Mouse (Mus musculus) ES-Bruce4 (cell line): ENCODE results near the gene Pacs2. TPM values are rescaled to one million over a fixed set of nuclear protein-coding genes. Genes with fewer than 3 reads are reported as not detected.
A peak's percentile ranks its signal among the peaks of the same experiment; 100 is the strongest.

Experiments used
- H3K27ac ChIP-seq: 2 replicates; pipeline ENCODE4 v1.5.1; 2012; ENCODE audit warnings: low read length, inconsistent platforms; ENCODE audit not compliant: insufficient read depth
- H3K27me3 ChIP-seq: 2 replicates; pipeline ENCODE4 v1.6.1; 2012; ENCODE audit warnings: mild to moderate bottlenecking, low read length, inconsistent platforms; ENCODE audit not compliant: control insufficient read depth, poor library complexity, insufficient read depth, severe bottlenecking
- H3K36me3 ChIP-seq: 2 replicates; pipeline ENCODE4 v1.6.1; 2012; ENCODE audit warnings: inconsistent platforms, mild to moderate bottlenecking, low read length, moderate library complexity; ENCODE audit not compliant: control insufficient read depth, poor library complexity, insufficient read depth, severe bottlenecking
- H3K4me1 ChIP-seq: one replicate; pipeline ENCODE4 v1.8.1; 2011; ENCODE audit warnings: low read length; ENCODE audit not compliant: control insufficient read depth, insufficient read depth
- H3K4me3 ChIP-seq: 2 replicates; pipeline ENCODE4 v1.5.1; 2011; ENCODE audit warnings: low read depth, mild to moderate bottlenecking, low read length
- H3K9ac ChIP-seq: 2 replicates; pipeline ENCODE4 v1.6.1; 2012; ENCODE audit warnings: low read depth, mild to moderate bottlenecking, inconsistent platforms; ENCODE audit not compliant: poor library complexity, severe bottlenecking
- H3K9me3 ChIP-seq: replicated peaks from 2 replicates; pipeline ENCODE4 v1.6.1; 2012; ENCODE audit warnings: mild to moderate bottlenecking, low read length, inconsistent platforms; ENCODE audit not compliant: control insufficient read depth, poor library complexity, insufficient read depth, severe bottlenecking
- CTCF ChIP-seq: IDR thresholded peaks from one replicate; pipeline ENCODE4 v1.8.1; 2011; ENCODE audit warnings: low read depth, low read length
- EP300 ChIP-seq: IDR thresholded peaks from 2 replicates; pipeline ENCODE4 v1.6.1; 2011; ENCODE audit warnings: low read depth, low read length; ENCODE audit not compliant: insufficient read depth
- POLR2A ChIP-seq: IDR thresholded peaks from one replicate; pipeline ENCODE4 v1.8.1; 2011; ENCODE audit warnings: low read length; ENCODE audit not compliant: insufficient read depth
- polyA plus RNA-seq: library from polyadenylated mRNA; stranded (reverse); fragments of >200 nt; gene quantifications from 2 replicates; pipeline ENCODE4 v1.2.4, GENCODE M21; 2011; ENCODE audit warnings: low read depth; ENCODE audit not compliant: missing spikeins, insufficient read depth, insufficient read length

The Pacs2 gene
- polyA plus RNA-seq, 1 experiment, result 23.8 TPM

DNA sequence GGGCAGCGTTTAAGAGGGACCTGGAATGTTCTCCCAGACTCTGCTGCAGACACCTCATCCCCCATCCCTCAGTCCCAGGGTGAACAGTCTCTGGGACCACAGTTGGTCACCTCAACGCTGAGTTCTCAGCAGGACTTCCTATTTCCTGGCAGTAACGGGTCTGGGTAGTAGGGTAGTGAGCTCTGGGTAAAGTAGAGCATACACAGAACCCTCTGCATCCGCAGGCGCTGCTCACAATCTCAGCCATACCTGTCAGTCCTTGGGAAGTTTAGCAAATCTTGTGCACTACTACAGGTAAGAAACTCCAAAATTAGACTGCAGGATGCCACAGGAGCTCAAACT lies 13.2 kb upstream of the Pacs2 start:
- Histone ChIP-seq H3K4me3 (peak overlapping the region; percentile 73), H3K9me3 (no peaks in the 10 kb centered on the region), H3K27me3 (no peaks in the 10 kb centered on the region), H3K27ac (peak overlapping the region; percentile 72), H3K4me1 (no peaks in the 10 kb centered on the region), H3K36me3 (no peaks in the 10 kb centered on the region), H3K9ac (peak overlapping the region; percentile 38)
- TF ChIP-seq POLR2A (no peak), CTCF (no peak), EP300 (no peak)

DNA sequence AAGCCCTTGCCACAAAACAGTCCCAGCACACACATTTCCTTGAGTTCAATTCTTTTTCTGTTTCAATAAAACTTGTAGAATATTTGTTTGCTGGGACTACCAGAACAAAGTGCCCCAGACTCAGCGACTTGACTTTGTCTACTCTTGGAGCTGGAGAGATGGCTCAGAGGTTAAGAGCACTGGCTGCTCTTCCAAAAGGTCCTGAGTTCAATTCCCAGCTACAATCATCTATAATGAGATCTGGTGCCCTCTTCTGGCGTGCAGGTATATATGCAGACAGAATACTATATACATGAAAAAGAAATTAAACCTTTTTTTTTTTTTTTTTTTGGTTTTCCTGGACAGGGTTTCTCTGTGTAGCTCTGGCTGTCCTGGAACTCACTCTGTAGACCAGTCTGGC lies 11.6 kb upstream of the Pacs2 start:
- Histone ChIP-seq H3K4me1 (no peaks in the 10 kb centered on the region), H3K9ac (no peak overlapping the region), H3K27ac (no peak overlapping the region), H3K9me3 (no peaks in the 10 kb centered on the region), H3K4me3 (no peak overlapping the region), H3K36me3 (no peaks in the 10 kb centered on the region), H3K27me3 (no peaks in the 10 kb centered on the region)
- TF ChIP-seq EP300 (no peak), POLR2A (no peak), CTCF (no peak)

DNA sequence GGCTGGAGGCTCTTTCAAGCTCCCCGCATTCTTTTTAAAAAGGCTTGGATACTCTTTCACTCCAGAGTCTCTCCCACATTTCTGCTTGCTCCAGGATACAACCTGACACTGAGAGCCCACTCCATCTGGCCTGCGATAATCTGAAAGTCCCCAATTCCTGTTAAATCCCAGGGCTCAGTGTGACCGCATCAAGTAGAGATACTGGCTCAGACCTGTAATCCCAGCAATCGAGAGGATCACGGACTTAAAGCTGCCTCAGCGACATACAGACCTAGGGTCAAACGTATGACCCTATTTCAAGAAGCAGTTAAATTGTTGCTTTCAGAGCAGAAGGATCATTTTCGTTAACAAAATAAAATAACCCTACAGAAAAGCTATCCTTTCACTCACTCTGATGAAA lies 10.3 kb upstream of the Pacs2 start:
- no peaks in the 10 kb centered on the region for H3K9me3 ChIP-seq
- no peak overlapping the region for H3K4me3 ChIP-seq
- no peaks in the 10 kb centered on the region for H3K27me3 ChIP-seq
- H3K36me3 ChIP-seq, result no peaks in the 10 kb centered on the region
- no peak overlapping the region for H3K9ac ChIP-seq
- no peaks in the 10 kb centered on the region for H3K4me1 ChIP-seq
- TF ChIP-seq POLR2A, result no peak
- H3K27ac ChIP-seq, result no peak overlapping the region

DNA sequence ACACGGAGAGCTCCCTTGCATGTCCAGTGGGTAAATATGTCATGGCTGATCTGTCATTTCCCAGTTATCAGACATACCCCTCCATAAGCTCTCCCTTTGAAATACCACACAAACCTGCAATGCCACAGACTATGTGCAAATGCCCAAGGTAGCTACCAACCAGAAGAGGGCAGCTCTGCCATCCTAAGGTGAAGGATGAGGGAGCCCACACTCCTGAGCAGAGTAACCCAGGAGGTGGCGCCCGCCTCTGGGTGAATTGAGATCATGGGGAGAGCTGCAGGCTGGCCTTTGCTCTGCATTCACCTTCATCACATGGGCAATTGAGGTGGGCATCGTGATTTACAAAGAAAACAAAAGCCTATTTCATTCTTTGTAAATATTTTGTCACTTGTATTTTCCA lies 9.3 kb upstream of the Pacs2 start:
- Histone ChIP-seq H3K36me3 (no peaks in the 10 kb centered on the region), H3K4me3 (no peak overlapping the region), H3K4me1 (no peaks in the 10 kb centered on the region), H3K27me3 (no peaks in the 10 kb centered on the region), H3K9ac (no peak overlapping the region), H3K9me3 (no peaks in the 10 kb centered on the region), H3K27ac (no peak overlapping the region)
- no peak for TF ChIP-seq EP300
- peak; percentile 60 for TF ChIP-seq CTCF

DNA sequence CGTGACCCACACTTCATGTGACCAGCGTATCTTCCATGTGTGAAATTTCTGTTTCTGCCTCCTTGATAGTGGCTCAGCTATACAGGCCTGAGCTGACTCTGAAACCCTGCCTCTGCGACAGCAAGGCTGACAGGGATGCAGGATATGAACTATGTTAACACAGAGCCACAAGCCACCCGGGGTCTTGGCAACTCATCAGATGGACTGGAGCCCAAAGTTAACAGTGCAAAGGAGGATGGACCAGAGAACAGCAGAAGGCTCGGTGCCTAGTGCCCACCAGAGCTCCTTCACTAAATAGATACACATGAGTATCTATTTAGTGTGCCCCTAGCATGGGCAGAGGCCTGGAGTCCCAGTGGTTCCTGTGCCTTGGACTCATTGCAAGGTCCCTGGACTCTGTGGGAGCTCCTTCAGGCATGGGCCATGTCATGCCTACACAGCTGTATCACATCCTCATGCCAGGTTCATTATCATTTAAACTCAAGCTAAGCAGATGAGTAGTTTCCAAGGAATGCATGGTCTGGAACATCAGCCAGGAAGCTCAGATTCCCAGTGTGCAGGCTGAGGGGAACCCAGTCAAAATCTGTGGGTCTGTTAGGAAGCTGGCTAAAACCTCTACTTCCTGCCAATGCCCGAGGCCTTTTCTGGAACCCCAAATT lies 2.5 kb upstream of the Pacs2 start:
- H3K27me3 ChIP-seq, result no peaks in the 10 kb centered on the region
- no peak overlapping the region for H3K4me3 ChIP-seq
- no peaks in the 10 kb centered on the region for H3K9me3 ChIP-seq
- no peaks in the 10 kb centered on the region for H3K36me3 ChIP-seq
- no peak overlapping the region for H3K27ac ChIP-seq
- no peaks in the 10 kb centered on the region for H3K4me1 ChIP-seq
- no peak for TF ChIP-seq EP300
- no peak for TF ChIP-seq POLR2A
- no peak for TF ChIP-seq CTCF
- no peak overlapping the region for H3K9ac ChIP-seq

DNA sequence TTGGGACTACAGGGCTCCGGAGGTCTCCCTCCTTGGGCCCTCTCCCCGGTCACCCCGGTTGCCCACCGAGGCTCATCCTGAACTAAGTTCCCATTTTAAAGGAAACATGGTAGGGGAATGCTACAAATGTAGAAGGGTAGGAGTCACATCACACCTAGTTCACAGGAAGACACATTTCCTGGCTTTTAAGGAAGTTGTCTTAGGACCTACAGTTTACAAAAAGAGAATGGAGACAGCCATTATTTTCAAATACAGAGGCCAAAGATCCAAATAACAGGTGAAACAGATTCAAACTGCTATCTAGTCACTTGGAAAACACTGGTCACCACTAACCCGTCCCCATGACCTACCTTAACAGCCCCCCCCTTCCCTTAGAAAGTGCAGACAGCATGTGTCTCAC lies 1.9 kb upstream of the Pacs2 start:
- H3K27me3 ChIP-seq, result no peaks in the 10 kb centered on the region
- no peak for TF ChIP-seq POLR2A
- no peak for TF ChIP-seq EP300
- no peak for TF ChIP-seq CTCF
- H3K9ac ChIP-seq, result no peak overlapping the region
- H3K36me3 ChIP-seq, result no peaks in the 10 kb centered on the region
- no peak overlapping the region for H3K4me3 ChIP-seq
- no peak overlapping the region for H3K27ac ChIP-seq
- H3K9me3 ChIP-seq, result no peaks in the 10 kb centered on the region
- H3K4me1 ChIP-seq, result no peaks in the 10 kb centered on the region
